Comparison of ENCODE assay signal across 26 mouse cellular contexts in the genomic region with DNA sequence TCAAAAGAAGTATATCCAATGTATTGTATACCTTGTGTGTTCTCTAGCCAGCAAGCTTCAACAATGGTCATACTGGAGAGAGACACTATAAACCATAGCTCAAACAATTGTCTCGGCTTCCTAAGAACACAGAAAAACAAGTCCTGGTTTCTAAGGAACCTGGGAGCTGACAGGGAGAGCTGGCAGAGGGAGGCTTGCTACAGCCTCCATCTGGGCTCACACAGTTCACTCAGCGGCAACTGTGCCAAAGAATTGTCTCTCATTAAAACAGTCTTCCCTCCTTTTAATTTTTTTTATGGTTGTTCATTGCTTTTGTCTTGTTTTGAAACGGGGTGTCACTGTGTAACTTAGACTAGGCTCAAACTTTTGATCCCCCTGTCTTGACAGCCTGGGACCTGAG.
A peak's percentile ranks its signal among the peaks of the same experiment; 100 is the strongest.
DNase-seq lines count a peak whose midpoint lies in the region; ATAC-seq and TF ChIP-seq lines count a peak whose summit lies in the region.
"Had no signal": no experiment of that assay in that cellular context is flagged by ENCODE, and none has a peak within 500 bp of the region (broad histone marks: within the 10 kb centered on the region; RNA-seq: fewer than 3 reads in every experiment).

No protein-coding gene starts in this region.

- no peak overlapping the region for H3K9ac ChIP-seq in forebrain, embryonic 13.5 days
- H3K9ac ChIP-seq in forebrain, embryonic 11.5 days (ENCODE audit: low read length), result no peak overlapping the region
- H3K9ac ChIP-seq in midbrain, postnatal 0 days (replicated peaks; ENCODE audit: low read length, poor library complexity, severe bottlenecking), result no peak overlapping the region
- no peak overlapping the region for H3K9ac ChIP-seq in midbrain, embryonic 14.5 days (replicated peaks; ENCODE audit: low read length)
- no peak overlapping the region for H3K9ac ChIP-seq in kidney, embryonic 15.5 days
- H3K9ac ChIP-seq: embryonic facial prominence, embryonic 15.5 days; hindbrain, embryonic 14.5 days; limb, embryonic 15.5 days; liver, embryonic 14.5 days; lung, embryonic 14.5 days; midbrain, embryonic 12.5 days; neural tube, embryonic 12.5 days had no signal

- H3K27me3 ChIP-seq in forebrain, embryonic 13.5 days, result no peaks in the 10 kb centered on the region
- no peaks in the 10 kb centered on the region for H3K27me3 ChIP-seq in forebrain, embryonic 11.5 days (ENCODE audit: control insufficient read depth, insufficient read depth, low read length)
- no peaks in the 10 kb centered on the region for H3K27me3 ChIP-seq in midbrain, postnatal 0 days (ENCODE audit: insufficient read depth, low read length)
- no peaks in the 10 kb centered on the region for H3K27me3 ChIP-seq in midbrain, embryonic 14.5 days (ENCODE audit: control insufficient read depth, insufficient read depth, low read length)
- no peaks in the 10 kb centered on the region for H3K27me3 ChIP-seq in kidney, embryonic 15.5 days
- H3K27me3 ChIP-seq: CH12.LX; embryonic facial prominence, embryonic 15.5 days; limb, embryonic 15.5 days; midbrain, embryonic 12.5 days; neural tube, embryonic 12.5 days had no signal

- no peak for TF ChIP-seq CTCF in midbrain, postnatal 0 days (IDR thresholded peaks at IDR 0.05)
- TF ChIP-seq CTCF in brain, embryonic 14.5 days (IDR thresholded peaks at IDR 0.05; ENCODE audit: borderline replicate concordance, extremely low read depth, insufficient read depth, insufficient read length), result no peak

- H3K4me2 ChIP-seq in forebrain, embryonic 13.5 days, result no peak overlapping the region
- H3K4me2 ChIP-seq in forebrain, embryonic 11.5 days (ENCODE audit: low read depth, low read length, severe bottlenecking), result no peak overlapping the region
- no peak overlapping the region for H3K4me2 ChIP-seq in midbrain, postnatal 0 days (ENCODE audit: low read depth, low read length, poor library complexity, severe bottlenecking)
- H3K4me2 ChIP-seq in midbrain, embryonic 14.5 days (ENCODE audit: low read length), result no peak overlapping the region
- H3K4me2 ChIP-seq in kidney, embryonic 15.5 days, result no peak overlapping the region
- H3K4me2 ChIP-seq: embryonic facial prominence, embryonic 15.5 days; hindbrain, embryonic 14.5 days; limb, embryonic 15.5 days; lung, embryonic 14.5 days; midbrain, embryonic 12.5 days; neural tube, embryonic 12.5 days had no signal

- 38% methylated on average over 3 of the region's 3 CpGs for WGBS in forebrain, embryonic 13.5 days
- WGBS in forebrain, embryonic 11.5 days, result 72% methylated on average over 3 of the region's 3 CpGs
- 41% methylated on average over 3 of the region's 3 CpGs for WGBS in midbrain, postnatal 0 days
- 41% methylated on average over 3 of the region's 3 CpGs for WGBS in midbrain, embryonic 14.5 days
- WGBS in kidney, embryonic 15.5 days, result 51% methylated on average over 3 of the region's 3 CpGs

- no peak for TF ChIP-seq POLR2A in brain, embryonic 14.5 days (IDR thresholded peaks at IDR 0.05; ENCODE audit: borderline replicate concordance, extremely low read depth, insufficient read depth, insufficient read length, poor library complexity, severe bottlenecking)

- peaks cover 3% of the 10 kb centered on the region; the same call in 1 of the 2 replicates for H3K4me1 ChIP-seq in forebrain, embryonic 13.5 days
- H3K4me1 ChIP-seq in forebrain, embryonic 11.5 days (replicated peaks; ENCODE audit: control insufficient read depth, insufficient read depth, low read length), result no peaks in the 10 kb centered on the region
- no peaks in the 10 kb centered on the region for H3K4me1 ChIP-seq in midbrain, postnatal 0 days (ENCODE audit: insufficient read depth, low read length)
- H3K4me1 ChIP-seq in midbrain, embryonic 14.5 days (ENCODE audit: control insufficient read depth, insufficient read depth, low read length), result no peaks in the 10 kb centered on the region
- H3K4me1 ChIP-seq in kidney, embryonic 15.5 days, result no peaks in the 10 kb centered on the region
- H3K4me1 ChIP-seq: embryonic facial prominence, embryonic 15.5 days; limb, embryonic 15.5 days; midbrain, embryonic 12.5 days; neural tube, embryonic 12.5 days had no signal

- H3K4me3 ChIP-seq in forebrain, embryonic 13.5 days, result no peak overlapping the region
- H3K4me3 ChIP-seq in forebrain, embryonic 11.5 days (ENCODE audit: low read depth, low read length), result no peak overlapping the region
- no peak overlapping the region for H3K4me3 ChIP-seq in midbrain, postnatal 0 days (ENCODE audit: low read depth, low read length)
- H3K4me3 ChIP-seq in midbrain, embryonic 14.5 days (replicated peaks; ENCODE audit: low read depth, low read length), result no peak overlapping the region
- H3K4me3 ChIP-seq in kidney, embryonic 15.5 days (replicated peaks), result no peak overlapping the region
- H3K4me3 ChIP-seq: embryonic facial prominence, embryonic 15.5 days; heart, adult 2 months; limb, embryonic 15.5 days; midbrain, embryonic 12.5 days; neural tube, embryonic 12.5 days had no signal

- no peak for DNase-seq in forebrain, embryonic 11.5 days (ENCODE audit: low spot score)
- peak; percentile 30 for DNase-seq in midbrain, postnatal 0 days (ENCODE audit: low spot score)
- no peak for DNase-seq in midbrain, embryonic 14.5 days
- DNase-seq in brain, embryonic 14.5 days (ENCODE audit: low read depth), result peak; percentile 80
- DNase-seq in right cerebral cortex, postnatal 10 days (ENCODE audit: low spot score in 2 of 2), result no peak
- DNase-seq: adrenal gland, postnatal 14 days; B cell, adult 2 months; cerebellum, adult 11-12 months; gastrocnemius, postnatal 36 days; heart, adult 2 months; heart, postnatal 36 days; kidney, adult 2 months; kidney, postnatal 10 days; layer of hippocampus, postnatal 36 days; lung, embryonic 14.5 days; retina, postnatal 1 day; thymus, postnatal 25 days had no signal

- no peaks in the 10 kb centered on the region for H3K9me3 ChIP-seq in forebrain, embryonic 13.5 days (replicated peaks)
- H3K9me3 ChIP-seq in forebrain, embryonic 11.5 days (ENCODE audit: control insufficient read depth, low read length), result no peaks in the 10 kb centered on the region
- H3K9me3 ChIP-seq in midbrain, postnatal 0 days (ENCODE audit: low read length), result no peaks in the 10 kb centered on the region
- no peaks in the 10 kb centered on the region for H3K9me3 ChIP-seq in midbrain, embryonic 14.5 days (ENCODE audit: control insufficient read depth, low read length)
- H3K9me3 ChIP-seq in kidney, embryonic 15.5 days (replicated peaks), result no peaks in the 10 kb centered on the region
- H3K9me3 ChIP-seq: embryonic facial prominence, embryonic 15.5 days; limb, embryonic 15.5 days; midbrain, embryonic 12.5 days; neural tube, embryonic 12.5 days had no signal

- H3K27ac ChIP-seq in forebrain, embryonic 13.5 days, result peak overlapping the region; percentile 57
- no peak overlapping the region for H3K27ac ChIP-seq in forebrain, embryonic 11.5 days (ENCODE audit: low read depth, low read length)
- no peak overlapping the region for H3K27ac ChIP-seq in midbrain, postnatal 0 days (ENCODE audit: low read depth, low read length)
- no peak overlapping the region for H3K27ac ChIP-seq in midbrain, embryonic 14.5 days (replicated peaks; ENCODE audit: low read depth, low read length)
- no peak overlapping the region for H3K27ac ChIP-seq in kidney, embryonic 15.5 days
- H3K27ac ChIP-seq: embryonic facial prominence, embryonic 15.5 days; heart, adult 2 months; hindbrain, embryonic 14.5 days; limb, embryonic 15.5 days; liver, embryonic 14.5 days; midbrain, embryonic 12.5 days; neural tube, embryonic 12.5 days had no signal

- peaks cover 18% of the 10 kb centered on the region for H3K36me3 ChIP-seq in forebrain, embryonic 13.5 days (ENCODE audit: poor library complexity, severe bottlenecking)
- H3K36me3 ChIP-seq in forebrain, embryonic 11.5 days (ENCODE audit: control insufficient read depth, insufficient read depth, low read length), result no peaks in the 10 kb centered on the region
- peaks cover 10% of the 10 kb centered on the region; the same call in 1 of the 2 replicates for H3K36me3 ChIP-seq in midbrain, postnatal 0 days (ENCODE audit: insufficient read depth, low read length)
- H3K36me3 ChIP-seq in midbrain, embryonic 14.5 days (ENCODE audit: control insufficient read depth, insufficient read depth, low read length), result peaks cover 8% of the 10 kb centered on the region
- peaks cover 8% of the 10 kb centered on the region; the same call in 1 of the 2 replicates for H3K36me3 ChIP-seq in kidney, embryonic 15.5 days
- H3K36me3 ChIP-seq: neural tube, embryonic 12.5 days had no signal

- ATAC-seq in forebrain, embryonic 13.5 days, result peak; percentile 72
- ATAC-seq in forebrain, embryonic 11.5 days (replicated peaks; ENCODE audit: low FRiP score), result no peak
- no peak for ATAC-seq in midbrain, postnatal 0 days (ENCODE audit: low FRiP score)
- no peak for ATAC-seq in midbrain, embryonic 14.5 days (ENCODE audit: low FRiP score, low TSS enrichment)
- ATAC-seq in kidney, embryonic 15.5 days (replicated peaks; ENCODE audit: low FRiP score), result no peak

Comparison
In these comparisons a context has a peak if more than half of its experiments do, and no peak if none do; other contexts are left out.
1. DNase-seq: peak in midbrain, postnatal 0 days (single experiment) and brain, embryonic 14.5 days (single experiment); none in forebrain, embryonic 11.5 days (single experiment), midbrain, embryonic 14.5 days (single experiment) and right cerebral cortex, postnatal 10 days (0 of 2).